Mouse (Mus musculus) lung, postnatal 0 days (tissue): Measurements from ENCODE around the gene Cacnb2.

ENCODE experiments used
- CTCF ChIP-seq: IDR thresholded peaks from 2 replicates; pipeline ENCODE4 v1.5.1; 2016; ENCODE audit warnings: antibody characterized with exemption, mild to moderate bottlenecking
- EP300 ChIP-seq: IDR thresholded peaks from 2 replicates; pipeline ENCODE4 v1.6.1; 2016; ENCODE audit warnings: antibody characterized with exemption, mild to moderate bottlenecking, control low read depth

- TF ChIP-seq CTCF: no peak
- no peak for TF ChIP-seq EP300
These were observed 358.6 kb downstream of the Cacnb2 start for GRCm38 (mm10) chr2:14961493-14961892.
